Mouse (Mus musculus): ENCODE data around the gene Fam19a2. TPM values are rescaled to one million over a fixed set of nuclear protein-coding genes. Genes with fewer than 3 reads are reported as not detected.

Fam19a2 gene
- polyA plus RNA-seq, 1 experiment from 2014 or later: 46.9 TPM

DNA sequence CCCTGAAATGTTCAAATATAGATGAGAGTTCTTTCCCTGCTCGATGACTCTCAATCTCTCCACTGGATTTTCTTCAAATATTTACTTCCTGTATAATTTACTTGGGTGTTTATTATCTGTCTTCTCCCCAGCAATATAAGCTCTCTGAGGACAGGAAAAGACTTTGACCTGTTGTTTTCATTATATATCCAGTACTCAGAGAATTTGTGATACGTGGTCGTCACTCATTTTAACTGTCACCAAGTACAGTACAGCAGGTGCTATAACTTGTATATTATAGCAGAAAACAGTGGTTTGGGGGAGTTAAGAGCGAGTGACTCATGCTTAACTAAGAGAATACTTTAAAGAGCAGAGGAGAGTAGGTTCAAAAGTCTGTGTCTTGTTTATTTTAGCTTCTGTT lies 438.8 kb downstream of the Fam19a2 start:
- WGBS: 91% methylated on average over 4 of the region's 4 CpGs
- Histone ChIP-seq H3K4me2 (replicated peaks) (no peak overlapping the region), H3K9ac (no peak overlapping the region), H3K36me3 (replicated peaks; ENCODE audit: control insufficient read depth, insufficient read depth) (no peaks in the 10 kb centered on the region), H3K9me3 (ENCODE audit: control insufficient read depth, low read length) (no peaks in the 10 kb centered on the region), H3K27ac (no peak overlapping the region), H3K4me3 (replicated peaks; ENCODE audit: low read length) (no peak overlapping the region), H3K27me3 (ENCODE audit: control insufficient read depth, insufficient read depth, low read length) (no peaks in the 10 kb centered on the region), H3K4me1 (replicated peaks; ENCODE audit: control insufficient read depth, insufficient read depth, low read length) (no peaks in the 10 kb centered on the region)
- DNase-seq (ENCODE audit: low spot score) (no peak), ATAC-seq (ENCODE audit: low FRiP score) (no peak)

DNA sequence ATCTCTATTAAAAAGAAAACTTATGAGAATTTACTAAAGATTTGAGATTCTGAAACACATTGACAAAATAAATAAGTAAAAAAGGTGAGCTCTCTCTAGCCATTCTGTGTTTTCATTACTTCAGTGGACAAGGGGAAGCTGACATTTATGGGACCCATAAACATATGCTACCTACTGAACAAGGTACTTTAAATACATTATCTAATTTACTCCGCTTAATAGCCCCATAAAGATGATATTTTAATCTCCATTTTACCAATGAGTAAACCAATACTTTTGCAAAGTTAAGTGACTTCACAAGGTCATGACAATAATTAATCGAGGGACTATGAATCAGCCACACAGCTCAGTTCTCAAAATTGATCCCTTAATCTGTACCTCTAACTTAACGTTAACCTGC lies 443.2 kb downstream of the Fam19a2 start:
- no peak overlapping the region for H3K4me2 ChIP-seq (replicated peaks)
- no peaks in the 10 kb centered on the region for H3K4me1 ChIP-seq (replicated peaks; ENCODE audit: control insufficient read depth, insufficient read depth, low read length)
- DNase-seq (ENCODE audit: low spot score): no peak
- no peak overlapping the region for H3K4me3 ChIP-seq (replicated peaks; ENCODE audit: low read length)
- no peaks in the 10 kb centered on the region for H3K36me3 ChIP-seq (replicated peaks; ENCODE audit: control insufficient read depth, insufficient read depth)
- no peak overlapping the region for H3K9ac ChIP-seq
- 90% methylated on average over 3 of the region's 3 CpGs for WGBS
- no peaks in the 10 kb centered on the region for H3K27me3 ChIP-seq (ENCODE audit: control insufficient read depth, insufficient read depth, low read length)
- no peak overlapping the region for H3K27ac ChIP-seq
- ATAC-seq (ENCODE audit: low FRiP score): no peak
- no peaks in the 10 kb centered on the region for H3K9me3 ChIP-seq (ENCODE audit: control insufficient read depth, low read length)

DNA sequence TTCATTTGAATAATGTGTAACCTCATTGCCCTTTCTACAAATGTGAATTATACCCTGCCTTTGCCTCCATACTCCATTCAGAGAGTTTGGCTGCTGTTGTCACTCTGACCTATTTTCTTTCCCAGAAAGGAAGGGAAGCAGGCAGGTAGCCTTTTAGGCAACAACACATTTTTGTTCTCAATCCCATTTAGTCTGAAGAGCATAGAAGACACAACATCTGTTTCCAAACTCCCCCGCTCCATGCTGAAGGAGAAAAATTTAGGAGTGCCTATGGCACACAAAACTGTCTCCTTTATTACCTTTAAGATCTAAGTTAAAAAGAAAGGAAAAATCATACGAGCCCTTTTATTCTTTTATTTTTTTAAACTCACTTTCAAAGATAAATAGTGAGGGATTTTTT lies 446.9 kb downstream of the Fam19a2 start:
- Histone ChIP-seq H3K4me2 (replicated peaks) (no peak overlapping the region), H3K4me3 (replicated peaks; ENCODE audit: low read length) (no peak overlapping the region), H3K27ac (no peak overlapping the region), H3K27me3 (ENCODE audit: control insufficient read depth, insufficient read depth, low read length) (no peaks in the 10 kb centered on the region), H3K9ac (no peak overlapping the region), H3K36me3 (replicated peaks; ENCODE audit: control insufficient read depth, insufficient read depth) (no peaks in the 10 kb centered on the region), H3K4me1 (replicated peaks; ENCODE audit: control insufficient read depth, insufficient read depth, low read length) (no peaks in the 10 kb centered on the region), H3K9me3 (ENCODE audit: control insufficient read depth, low read length) (no peaks in the 10 kb centered on the region)
- ATAC-seq (ENCODE audit: low FRiP score) (no peak), DNase-seq (ENCODE audit: low spot score) (no peak)
- WGBS: 81% methylated on average over 2 of the region's 2 CpGs

DNA sequence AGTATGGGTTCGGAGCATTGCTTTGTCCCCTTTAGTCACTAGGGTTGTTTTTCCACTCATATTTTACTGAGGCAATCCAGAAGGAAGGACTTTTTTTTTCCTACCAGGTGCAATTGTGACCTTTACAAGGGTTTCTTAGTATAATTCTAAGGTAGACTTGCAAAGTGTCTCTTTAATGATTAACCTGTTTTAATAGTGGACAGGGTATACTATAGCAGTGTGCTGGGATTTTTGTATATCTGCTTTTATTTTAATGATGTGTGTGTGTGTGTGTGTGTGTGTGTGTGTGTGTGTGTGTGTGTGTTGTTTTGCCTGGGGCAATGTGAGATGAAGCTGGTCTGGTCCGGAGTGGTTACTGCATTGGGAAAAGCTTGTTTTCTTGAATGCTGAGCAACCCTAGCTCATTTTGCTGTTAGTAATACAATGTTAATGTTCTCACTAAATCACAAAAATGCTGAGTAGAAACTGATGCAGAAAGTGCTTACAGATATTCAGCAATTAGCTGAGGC lies 458.2 kb downstream of the Fam19a2 start:
- H3K9ac ChIP-seq: no peak overlapping the region
- H3K27ac ChIP-seq: no peak overlapping the region
- ATAC-seq (ENCODE audit: low FRiP score) (no peak), DNase-seq (ENCODE audit: low spot score) (no peak)
- WGBS: 77% methylated on average over 2 of the region's 2 CpGs
- H3K27me3 ChIP-seq (ENCODE audit: control insufficient read depth, insufficient read depth, low read length): no peaks in the 10 kb centered on the region
- no peaks in the 10 kb centered on the region for H3K4me1 ChIP-seq (replicated peaks; ENCODE audit: control insufficient read depth, insufficient read depth, low read length)
- no peaks in the 10 kb centered on the region for H3K9me3 ChIP-seq (ENCODE audit: control insufficient read depth, low read length)
- no peaks in the 10 kb centered on the region for H3K36me3 ChIP-seq (replicated peaks; ENCODE audit: control insufficient read depth, insufficient read depth)
- no peak overlapping the region for H3K4me2 ChIP-seq (replicated peaks)
- no peak overlapping the region for H3K4me3 ChIP-seq (replicated peaks; ENCODE audit: low read length)

DNA sequence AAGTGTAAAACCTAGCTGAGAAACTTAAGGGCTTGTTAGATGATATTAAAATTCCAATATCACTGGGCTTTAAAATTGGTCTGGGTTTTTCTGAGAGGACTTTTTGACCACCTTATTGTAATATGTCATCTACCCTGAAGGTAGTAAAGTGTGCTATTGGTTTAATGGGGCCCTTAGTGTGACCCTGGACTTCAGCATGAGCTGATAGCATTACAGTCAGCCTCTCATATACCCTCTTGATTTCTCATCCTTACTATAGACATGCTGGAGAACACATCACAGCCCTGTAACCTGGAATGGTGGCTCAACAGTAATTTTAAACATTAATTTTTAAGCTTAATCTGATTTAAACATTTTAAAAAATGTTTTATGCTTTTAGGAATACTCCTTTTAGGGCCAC lies 459.8 kb downstream of the Fam19a2 start:
- Histone ChIP-seq H3K9ac (no peak overlapping the region), H3K4me1 (replicated peaks; ENCODE audit: control insufficient read depth, insufficient read depth, low read length) (no peaks in the 10 kb centered on the region), H3K36me3 (replicated peaks; ENCODE audit: control insufficient read depth, insufficient read depth) (no peaks in the 10 kb centered on the region), H3K27me3 (ENCODE audit: control insufficient read depth, insufficient read depth, low read length) (no peaks in the 10 kb centered on the region), H3K4me2 (replicated peaks) (no peak overlapping the region), H3K4me3 (replicated peaks; ENCODE audit: low read length) (no peak overlapping the region), H3K27ac (no peak overlapping the region), H3K9me3 (ENCODE audit: control insufficient read depth, low read length) (no peaks in the 10 kb centered on the region)
- ATAC-seq (ENCODE audit: low FRiP score) (no peak), DNase-seq (ENCODE audit: low spot score) (no peak)

DNA sequence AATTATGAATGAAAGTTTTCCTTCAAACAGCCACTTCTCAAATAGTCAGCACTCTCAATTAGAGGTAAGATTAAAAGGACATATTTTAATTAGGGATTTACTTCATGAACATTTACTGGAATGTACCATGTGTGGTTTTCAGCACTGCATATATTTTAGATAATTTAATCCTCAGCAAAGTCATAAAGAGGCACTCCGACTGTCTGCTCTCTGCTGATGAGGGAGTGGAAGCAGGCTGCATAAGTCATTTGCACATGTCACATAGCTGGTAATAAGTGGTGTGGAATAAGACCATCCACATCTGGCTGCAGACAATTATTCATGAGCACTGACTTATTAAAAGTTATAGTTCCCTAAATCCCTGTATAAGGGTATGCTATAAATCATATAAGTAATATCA lies 484.5 kb downstream of the Fam19a2 start:
- Histone ChIP-seq H3K4me1 (replicated peaks; ENCODE audit: control insufficient read depth, insufficient read depth, low read length) (no peaks in the 10 kb centered on the region), H3K27me3 (ENCODE audit: control insufficient read depth, insufficient read depth, low read length) (no peaks in the 10 kb centered on the region), H3K9ac (no peak overlapping the region), H3K27ac (no peak overlapping the region), H3K4me3 (replicated peaks; ENCODE audit: low read length) (no peak overlapping the region), H3K4me2 (replicated peaks) (no peak overlapping the region), H3K9me3 (ENCODE audit: control insufficient read depth, low read length) (no peaks in the 10 kb centered on the region), H3K36me3 (replicated peaks; ENCODE audit: control insufficient read depth, insufficient read depth) (no peaks in the 10 kb centered on the region)
- ATAC-seq (ENCODE audit: low FRiP score) (no peak), DNase-seq (ENCODE audit: low spot score) (no peak)
- 57% methylated on average over 1 of the region's 1 CpGs for WGBS

DNA sequence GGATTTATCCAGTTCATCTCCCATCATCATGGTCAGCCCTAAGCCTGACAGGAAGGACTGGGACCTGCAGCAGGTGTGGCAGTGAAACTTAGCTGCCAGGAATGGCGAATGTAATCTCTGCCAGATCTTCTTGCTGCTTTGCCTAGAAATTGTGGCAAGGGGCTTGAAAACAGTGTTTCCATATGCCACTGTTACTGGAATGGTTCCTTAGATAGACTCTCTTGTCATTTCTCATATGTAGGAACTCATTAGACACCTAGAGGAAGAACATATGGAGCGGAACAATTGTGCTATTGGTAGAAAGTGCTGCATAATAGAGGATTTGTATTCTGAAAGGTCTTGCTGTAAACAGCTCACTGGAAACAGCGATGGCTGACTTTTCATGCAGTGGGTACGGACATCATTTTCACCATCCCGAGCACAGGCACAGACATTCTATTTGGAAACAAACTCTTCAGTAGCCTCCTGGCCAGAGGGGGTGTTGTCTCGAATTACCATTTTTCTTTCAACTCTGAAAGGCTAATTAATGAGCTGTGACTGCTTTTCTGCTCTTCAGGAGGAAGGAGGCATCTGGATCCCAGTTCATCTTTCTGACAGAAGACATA lies 488.0 kb downstream of the Fam19a2 start:
- Histone ChIP-seq H3K4me2 (replicated peaks) (no peak overlapping the region), H3K27me3 (ENCODE audit: control insufficient read depth, insufficient read depth, low read length) (no peaks in the 10 kb centered on the region), H3K4me3 (replicated peaks; ENCODE audit: low read length) (no peak overlapping the region), H3K9ac (no peak overlapping the region), H3K36me3 (replicated peaks; ENCODE audit: control insufficient read depth, insufficient read depth) (no peaks in the 10 kb centered on the region), H3K9me3 (ENCODE audit: control insufficient read depth, low read length) (no peaks in the 10 kb centered on the region), H3K4me1 (replicated peaks; ENCODE audit: control insufficient read depth, insufficient read depth, low read length) (no peaks in the 10 kb centered on the region), H3K27ac (no peak overlapping the region)
- DNase-seq (ENCODE audit: low spot score) (peak; percentile 26), ATAC-seq (ENCODE audit: low FRiP score) (peak; percentile 6; the same call in 1 of the 2 replicates)
- 49% methylated on average over 6 of the region's 6 CpGs for WGBS

DNA sequence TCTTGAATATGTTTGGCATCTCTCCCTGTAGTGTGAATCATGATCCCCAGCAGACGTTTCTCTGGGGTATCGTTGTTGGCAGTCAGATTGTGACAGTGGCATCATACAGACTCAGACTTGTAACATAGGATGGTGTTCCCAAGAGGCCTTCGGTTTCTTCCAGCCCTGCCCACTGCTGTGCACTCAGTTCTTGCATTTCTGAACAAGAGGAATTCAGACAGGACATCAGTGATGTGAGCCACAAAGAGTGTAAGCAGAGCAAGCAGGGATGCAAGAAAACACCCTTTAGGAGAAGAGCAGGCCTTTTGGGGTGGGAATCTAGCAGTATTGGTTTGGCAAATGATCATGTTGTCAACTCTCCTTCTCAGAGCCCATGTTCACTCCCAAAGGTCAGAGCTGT lies 489.0 kb downstream of the Fam19a2 start:
- H3K4me3 ChIP-seq (replicated peaks; ENCODE audit: low read length): no peak overlapping the region
- H3K27ac ChIP-seq: no peak overlapping the region
- H3K27me3 ChIP-seq (ENCODE audit: control insufficient read depth, insufficient read depth, low read length): no peaks in the 10 kb centered on the region
- no peak overlapping the region for H3K4me2 ChIP-seq (replicated peaks)
- H3K36me3 ChIP-seq (replicated peaks; ENCODE audit: control insufficient read depth, insufficient read depth): no peaks in the 10 kb centered on the region
- 73% methylated on average over 3 of the region's 3 CpGs for WGBS
- H3K4me1 ChIP-seq (replicated peaks; ENCODE audit: control insufficient read depth, insufficient read depth, low read length): no peaks in the 10 kb centered on the region
- no peak overlapping the region for H3K9ac ChIP-seq
- no peaks in the 10 kb centered on the region for H3K9me3 ChIP-seq (ENCODE audit: control insufficient read depth, low read length)
- DNase-seq (ENCODE audit: low spot score) (no peak), ATAC-seq (ENCODE audit: low FRiP score) (no peak)

DNA sequence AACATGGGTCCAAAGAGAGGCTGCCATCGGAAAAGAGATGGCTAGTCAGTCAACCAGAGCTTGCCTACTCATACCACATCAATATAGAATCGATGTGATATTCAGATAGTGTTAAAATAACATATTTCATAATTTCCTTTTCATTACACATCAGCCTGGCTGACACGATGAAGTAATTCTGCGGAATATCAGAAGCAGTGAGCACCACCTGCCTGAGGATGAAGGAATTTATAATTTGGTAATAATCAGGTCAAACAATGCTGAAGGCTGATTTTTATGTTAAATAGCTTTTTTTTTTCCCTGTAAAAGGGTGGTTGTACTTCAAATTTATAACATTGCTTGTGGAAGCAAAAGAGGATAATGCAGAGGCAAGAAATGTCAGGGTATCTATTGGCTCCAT lies 490.2 kb downstream of the Fam19a2 start:
- H3K4me2 ChIP-seq (replicated peaks): no peak overlapping the region
- ATAC-seq (ENCODE audit: low FRiP score) (no peak), DNase-seq (ENCODE audit: low spot score) (no peak)
- H3K4me1 ChIP-seq (replicated peaks; ENCODE audit: control insufficient read depth, insufficient read depth, low read length): no peaks in the 10 kb centered on the region
- H3K4me3 ChIP-seq (replicated peaks; ENCODE audit: low read length): no peak overlapping the region
- WGBS: 79% methylated on average over 4 of the region's 4 CpGs
- H3K27ac ChIP-seq: no peak overlapping the region
- H3K9me3 ChIP-seq (ENCODE audit: control insufficient read depth, low read length): no peaks in the 10 kb centered on the region
- no peaks in the 10 kb centered on the region for H3K27me3 ChIP-seq (ENCODE audit: control insufficient read depth, insufficient read depth, low read length)
- no peaks in the 10 kb centered on the region for H3K36me3 ChIP-seq (replicated peaks; ENCODE audit: control insufficient read depth, insufficient read depth)
- H3K9ac ChIP-seq: no peak overlapping the region

DNA sequence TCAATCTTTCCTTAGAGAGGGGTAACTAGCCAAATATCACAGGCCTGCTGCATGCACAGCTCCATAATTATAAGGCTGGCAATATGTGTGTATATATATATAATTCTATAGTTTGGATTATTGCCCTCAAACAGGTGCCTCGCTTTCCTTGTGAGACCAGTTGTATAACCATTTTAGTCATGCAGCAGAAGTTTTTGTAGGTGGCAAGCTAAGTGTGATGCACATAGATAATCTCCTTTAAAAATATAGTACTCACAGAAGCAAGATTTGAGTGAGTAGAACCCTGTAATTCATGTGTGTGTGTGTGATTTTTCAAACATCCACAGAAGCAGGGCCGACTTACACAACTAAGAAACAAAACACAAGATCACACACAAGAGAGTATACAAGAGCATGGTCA lies 525.6 kb downstream of the Fam19a2 start:
- no peak overlapping the region for H3K9ac ChIP-seq
- DNase-seq (ENCODE audit: low spot score) (no peak), ATAC-seq (ENCODE audit: low FRiP score) (no peak)
- no peaks in the 10 kb centered on the region for H3K9me3 ChIP-seq (ENCODE audit: control insufficient read depth, low read length)
- H3K4me1 ChIP-seq (replicated peaks; ENCODE audit: control insufficient read depth, insufficient read depth, low read length): no peaks in the 10 kb centered on the region
- no peak overlapping the region for H3K27ac ChIP-seq
- WGBS: 99% methylated on average over 2 of the region's 2 CpGs
- no peaks in the 10 kb centered on the region for H3K36me3 ChIP-seq (replicated peaks; ENCODE audit: control insufficient read depth, insufficient read depth)
- no peak overlapping the region for H3K4me2 ChIP-seq (replicated peaks)
- no peak overlapping the region for H3K4me3 ChIP-seq (replicated peaks; ENCODE audit: low read length)
- no peaks in the 10 kb centered on the region for H3K27me3 ChIP-seq (ENCODE audit: control insufficient read depth, insufficient read depth, low read length)
